Mouse (Mus musculus): Measurements from ENCODE around the gene Cfdp1. TPM values are rescaled to one million over a fixed set of nuclear protein-coding genes. Genes with fewer than 3 reads are reported as not detected.
A peak's percentile ranks its signal among the peaks of the same experiment; 100 is the strongest.

The Cfdp1 gene
- 50.4 and 129 TPM in 2 replicates for polyA plus RNA-seq (2012; rRNA removed)
- 210 and 219 TPM in 2 replicates for polyA plus RNA-seq (2014; fragmentation: Nextera tagmentation; extraction: Ambion mirVana)

- DNase-seq (ENCODE audit: low spot score) (peak; percentile 99), ATAC-seq (ENCODE audit: low FRiP score, low read depth) (peak; percentile 100)
- H3K27me3 ChIP-seq (ENCODE audit: control insufficient read depth, insufficient read depth, low read length) = no peaks in the 10 kb centered on the region
- under 1% methylated on average over 44 of the region's 53 CpGs for WGBS
- H3K4me2 ChIP-seq (replicated peaks; ENCODE audit: low read depth, low read length, severe bottlenecking) = peak within 1 kb of the TSS; percentile 74
- peak within 1 kb of the TSS; percentile 97 for H3K4me3 ChIP-seq (replicated peaks; ENCODE audit: low read length)
- H3K4me1 ChIP-seq (ENCODE audit: control insufficient read depth, insufficient read depth, low read length) = peaks cover 4% of the 10 kb centered on the region
- peak within 1 kb of the TSS; percentile 56; the same call in 1 of the 2 replicates for H3K27ac ChIP-seq (replicated peaks; ENCODE audit: low read depth, low read length)
- peak within 1 kb of the TSS; percentile 83 for H3K9ac ChIP-seq (ENCODE audit: low read depth, low read length, severe bottlenecking)
- no peaks in the 10 kb centered on the region for H3K36me3 ChIP-seq (ENCODE audit: control insufficient read depth, insufficient read depth, low read length)
- no peaks in the 10 kb centered on the region for H3K9me3 ChIP-seq (ENCODE audit: control insufficient read depth, low read length)
- peak; percentile 84; the same call in 1 of the 2 replicates for TF ChIP-seq POLR2A (IDR thresholded peaks at IDR 0.05; ENCODE audit: borderline replicate concordance, extremely low read depth, insufficient read depth, insufficient read length)
Measured at GRCm38 (mm10) chr8:111853861-111854501, at the start of gene Cfdp1. TSS of gene Cfdp1 (minus strand) at chr8:111854291.

- WGBS = 23% methylated on average over 5 of the region's 5 CpGs
- DNase-seq (ENCODE audit: low spot score) = peak; percentile 45
- no peaks in the 10 kb centered on the region for H3K36me3 ChIP-seq (ENCODE audit: control insufficient read depth, insufficient read depth, low read length)
Measured at GRCm38 (mm10) chr8:111902080-111902479, 48.0 kb upstream of the Cfdp1 start.

GRCm38 (mm10) chr8:111898586-111898985, 44.5 kb upstream of the Cfdp1 start:
- Histone ChIP-seq H3K4me2 (replicated peaks; ENCODE audit: low read depth, low read length, severe bottlenecking) (no peak overlapping the region), H3K36me3 (ENCODE audit: control insufficient read depth, insufficient read depth, low read length) (no peaks in the 10 kb centered on the region), H3K9ac (ENCODE audit: low read depth, low read length, severe bottlenecking) (no peak overlapping the region), H3K27ac (replicated peaks; ENCODE audit: low read depth, low read length) (no peak overlapping the region), H3K9me3 (ENCODE audit: control insufficient read depth, low read length) (no peaks in the 10 kb centered on the region), H3K4me1 (ENCODE audit: control insufficient read depth, insufficient read depth, low read length) (no peaks in the 10 kb centered on the region), H3K4me3 (replicated peaks; ENCODE audit: low read length) (no peak overlapping the region), H3K27me3 (ENCODE audit: control insufficient read depth, insufficient read depth, low read length) (no peaks in the 10 kb centered on the region)
- ATAC-seq (ENCODE audit: low FRiP score, low read depth) (no peak), DNase-seq (ENCODE audit: low spot score) (no peak)
- TF ChIP-seq POLR2A (IDR thresholded peaks at IDR 0.05; ENCODE audit: borderline replicate concordance, extremely low read depth, insufficient read depth, insufficient read length) = no peak
- 35% methylated on average over 10 of the region's 10 CpGs for WGBS

More at GRCm38 (mm10) chr8:111902080-111902479, 48.0 kb upstream of the Cfdp1 start:
- no peak overlapping the region for H3K4me2 ChIP-seq (replicated peaks; ENCODE audit: low read depth, low read length, severe bottlenecking)
- H3K4me3 ChIP-seq (replicated peaks; ENCODE audit: low read length) = no peak overlapping the region
- H3K27ac ChIP-seq (replicated peaks; ENCODE audit: low read depth, low read length) = no peak overlapping the region
- H3K9me3 ChIP-seq (ENCODE audit: control insufficient read depth, low read length) = no peaks in the 10 kb centered on the region
- H3K27me3 ChIP-seq (ENCODE audit: control insufficient read depth, insufficient read depth, low read length) = no peaks in the 10 kb centered on the region
- no peak overlapping the region for H3K9ac ChIP-seq (ENCODE audit: low read depth, low read length, severe bottlenecking)
- H3K4me1 ChIP-seq (ENCODE audit: control insufficient read depth, insufficient read depth, low read length) = 0 out of 2 replicates have a peak, but pooled peaks cover 4% of the 10 kb centered on the region
- TF ChIP-seq POLR2A (IDR thresholded peaks at IDR 0.05; ENCODE audit: borderline replicate concordance, extremely low read depth, insufficient read depth, insufficient read length) = no peak
- peak; percentile 83 for ATAC-seq (ENCODE audit: low FRiP score, low read depth)

- Histone ChIP-seq H3K27ac (replicated peaks; ENCODE audit: low read depth, low read length) (no peak overlapping the region), H3K4me1 (ENCODE audit: control insufficient read depth, insufficient read depth, low read length) (peaks cover 6% of the 10 kb centered on the region; the same call in 1 of the 2 replicates), H3K27me3 (ENCODE audit: control insufficient read depth, insufficient read depth, low read length) (peaks cover 20% of the 10 kb centered on the region), H3K9ac (ENCODE audit: low read depth, low read length, severe bottlenecking) (no peak overlapping the region), H3K36me3 (ENCODE audit: control insufficient read depth, insufficient read depth, low read length) (no peaks in the 10 kb centered on the region), H3K9me3 (ENCODE audit: control insufficient read depth, low read length) (no peaks in the 10 kb centered on the region), H3K4me2 (replicated peaks; ENCODE audit: low read depth, low read length, severe bottlenecking) (no peak overlapping the region), H3K4me3 (replicated peaks; ENCODE audit: low read length) (no peak overlapping the region)
- no peak for DNase-seq (ENCODE audit: low spot score)
- ATAC-seq (ENCODE audit: low FRiP score, low read depth) = no peak
- 85% methylated on average over 7 of the region's 7 CpGs for WGBS
- no peak for TF ChIP-seq POLR2A (IDR thresholded peaks at IDR 0.05; ENCODE audit: borderline replicate concordance, extremely low read depth, insufficient read depth, insufficient read length)
Measured at GRCm38 (mm10) chr8:111894955-111895354, 40.9 kb upstream of the Cfdp1 start.

GRCm38 (mm10) chr8:111892615-111893014, 38.5 kb upstream of the Cfdp1 start:
- TF ChIP-seq POLR2A (IDR thresholded peaks at IDR 0.05; ENCODE audit: borderline replicate concordance, extremely low read depth, insufficient read depth, insufficient read length) = no peak
- no peaks in the 10 kb centered on the region for H3K9me3 ChIP-seq (ENCODE audit: control insufficient read depth, low read length)
- ATAC-seq (ENCODE audit: low FRiP score, low read depth) = no peak
- peaks cover 30% of the 10 kb centered on the region for H3K27me3 ChIP-seq (ENCODE audit: control insufficient read depth, insufficient read depth, low read length)
- H3K4me3 ChIP-seq (replicated peaks; ENCODE audit: low read length) = no peak overlapping the region
- H3K4me2 ChIP-seq (replicated peaks; ENCODE audit: low read depth, low read length, severe bottlenecking) = no peak overlapping the region
- peaks cover 12% of the 10 kb centered on the region for H3K4me1 ChIP-seq (ENCODE audit: control insufficient read depth, insufficient read depth, low read length)
- WGBS = 56% methylated on average over 5 of the region's 5 CpGs
- no peak overlapping the region for H3K27ac ChIP-seq (replicated peaks; ENCODE audit: low read depth, low read length)
- no peak for DNase-seq (ENCODE audit: low spot score)
- no peak overlapping the region for H3K9ac ChIP-seq (ENCODE audit: low read depth, low read length, severe bottlenecking)
- no peaks in the 10 kb centered on the region for H3K36me3 ChIP-seq (ENCODE audit: control insufficient read depth, insufficient read depth, low read length)

All from limb, embryonic 14.5 days (tissue).